Mouse (Mus musculus) bone marrow, adult 2 months (tissue): Measurements from ENCODE around the gene Rex2.
"Not testable (repeated sequence)": the region's sequence is repeated elsewhere in the genome, so short reads cannot be mapped to it uniquely, and the experiment has no call there.

Experiments
- CTCF ChIP-seq: fragments of 200-500 bp; IDR thresholded peaks from 2 replicates; pipeline ENCODE4 v1.5.1; 2011; ENCODE audit warnings: low read length, control low read depth; ENCODE audit not compliant: control insufficient read depth, insufficient read depth
- POLR2A ChIP-seq: fragments of 200-500 bp; IDR thresholded peaks from 2 replicates; pipeline ENCODE4 v1.6.1; 2011; ENCODE audit warnings: low read depth, mild to moderate bottlenecking, control low read depth, low read length, borderline replicate concordance; ENCODE audit not compliant: control insufficient read depth

GRCm38 (mm10) chr4:147095641-147096040, 74.0 kb downstream of the Rex2 start:
- TF ChIP-seq POLR2A, CTCF: not testable (repeated sequence)
